Mouse (Mus musculus) brain, embryonic 18.5 days (tissue): ENCODE measurements around the gene Dgke.
A peak's percentile ranks its signal among the peaks of the same experiment; 100 is the strongest.
"Not testable (repeated sequence)": the region's sequence is repeated elsewhere in the genome, so short reads cannot be mapped to it uniquely, and the experiment has no call there.

Experiments used
- DNase-seq: peaks from one replicate; pipeline ENCODE4 v3.0.0-alpha.2; 2012; ENCODE audit warnings: low read depth, low spot score

The Dgke gene

DNA sequence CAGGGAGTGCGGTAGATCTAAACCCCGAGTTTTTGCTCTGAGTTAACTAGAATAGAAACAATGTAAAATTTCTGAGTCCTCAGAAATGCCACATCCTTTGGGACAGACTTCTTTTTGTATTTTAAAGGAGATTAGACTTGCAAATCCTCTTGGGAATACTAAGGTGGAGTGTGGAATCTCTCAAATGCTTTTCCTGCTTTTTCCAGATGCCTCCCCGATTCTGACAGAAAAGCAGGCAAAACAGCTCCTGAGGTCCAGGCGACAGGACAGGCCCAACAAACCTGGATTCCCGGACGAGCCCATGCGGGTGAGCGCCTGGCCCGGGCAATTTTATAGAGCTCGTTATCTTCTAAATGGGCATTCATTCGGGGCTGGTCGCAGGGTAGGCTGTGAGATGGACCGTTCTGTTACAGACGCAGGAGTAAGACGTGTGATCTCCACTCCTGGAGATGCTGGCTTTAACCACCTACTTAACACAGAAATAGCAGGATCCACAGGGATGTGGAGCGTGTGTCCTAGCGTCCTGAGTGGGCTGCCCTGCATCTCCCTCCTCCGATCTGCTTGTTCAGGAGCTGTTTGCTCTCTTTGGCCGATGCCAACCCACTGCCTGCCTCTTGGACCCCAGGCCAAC, 8.2 kb upstream of the Dgke start:
- DNase-seq: no peak

DNA sequence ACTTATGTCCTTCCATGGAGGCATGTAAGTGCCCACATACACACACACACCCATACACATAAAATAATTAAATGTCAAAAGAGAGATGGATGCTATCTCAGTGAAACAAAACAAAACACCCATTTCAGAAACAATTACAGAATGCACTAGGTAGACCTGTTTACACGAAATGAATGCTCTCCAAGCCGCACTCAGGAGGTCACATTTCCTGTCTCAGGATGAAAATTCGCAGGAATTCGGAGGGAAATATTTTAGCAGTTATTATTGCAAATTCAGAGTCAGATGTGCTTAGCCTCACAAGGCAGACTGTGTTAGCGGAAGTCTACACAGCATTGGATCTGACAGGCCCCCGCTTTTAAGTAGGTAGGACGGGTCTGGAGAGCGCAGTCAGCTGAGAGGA, 6.9 kb upstream of the Dgke start, which contains the start of gene Gm525:
TSS of gene Gm525 (plus strand) at position 301 of the 400 bp plus-strand sequence.
- DNase-seq: no peak

DNA sequence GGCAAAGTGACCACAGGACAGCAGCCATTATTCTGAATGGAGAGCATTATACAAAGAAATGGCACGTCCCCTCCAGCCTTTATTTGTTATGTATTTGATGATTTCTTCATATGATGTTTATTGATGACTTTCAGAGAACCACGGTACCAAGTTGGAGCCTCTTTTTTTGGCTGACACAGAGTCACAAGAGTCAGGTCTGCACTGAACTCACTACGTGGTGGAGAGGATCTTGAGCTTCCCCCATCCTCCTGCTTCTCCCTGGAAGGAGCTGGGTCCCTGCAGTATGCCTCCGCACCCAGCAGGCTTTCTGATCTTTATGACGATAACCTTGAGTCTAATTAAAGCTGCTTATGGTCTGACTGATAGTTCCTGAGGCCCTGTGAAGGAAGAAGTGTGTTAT, 4.9 kb upstream of the Dgke start:
- no peak for DNase-seq

DNA sequence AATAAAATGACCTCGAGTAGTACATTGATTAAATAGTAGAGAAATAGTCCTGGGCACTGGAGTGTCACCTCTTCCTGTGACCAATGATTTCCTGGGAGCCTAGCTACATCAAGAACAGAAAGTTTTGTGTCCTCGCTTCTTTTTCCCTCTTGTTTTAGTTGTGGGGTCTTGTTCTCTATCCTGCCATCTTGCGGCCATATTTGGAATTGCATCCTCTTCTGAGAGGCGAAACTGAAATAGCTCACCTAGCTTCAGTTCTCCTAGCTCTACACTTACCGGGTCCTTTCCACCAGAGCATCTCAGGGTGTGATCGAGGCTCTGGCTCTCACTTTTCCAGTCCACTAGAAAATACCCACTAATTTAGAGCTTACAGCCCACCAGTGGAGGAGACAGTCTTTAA, 2.7 kb upstream of the Dgke start:
- no peak for DNase-seq

DNA sequence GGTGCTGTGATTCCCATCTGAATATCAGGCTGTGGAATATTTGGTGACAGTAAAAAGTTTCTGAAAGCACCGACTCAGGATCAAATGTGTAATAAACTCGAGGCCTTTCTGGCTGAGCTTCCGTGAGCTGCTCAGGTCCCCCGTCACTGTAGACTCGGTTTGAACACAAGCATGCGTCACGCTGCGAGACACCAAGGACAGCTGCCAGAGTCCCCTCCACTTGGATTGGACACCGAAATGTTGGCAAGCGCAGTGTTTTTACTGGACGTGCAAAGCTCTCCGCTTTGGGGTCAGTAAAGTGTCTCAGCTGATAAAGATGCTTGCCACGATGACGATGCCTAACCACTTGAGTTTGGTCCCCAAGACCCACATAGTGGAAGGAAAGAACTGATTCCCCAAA, 2.0 kb upstream of the Dgke start:
- DNase-seq: no peak

DNA sequence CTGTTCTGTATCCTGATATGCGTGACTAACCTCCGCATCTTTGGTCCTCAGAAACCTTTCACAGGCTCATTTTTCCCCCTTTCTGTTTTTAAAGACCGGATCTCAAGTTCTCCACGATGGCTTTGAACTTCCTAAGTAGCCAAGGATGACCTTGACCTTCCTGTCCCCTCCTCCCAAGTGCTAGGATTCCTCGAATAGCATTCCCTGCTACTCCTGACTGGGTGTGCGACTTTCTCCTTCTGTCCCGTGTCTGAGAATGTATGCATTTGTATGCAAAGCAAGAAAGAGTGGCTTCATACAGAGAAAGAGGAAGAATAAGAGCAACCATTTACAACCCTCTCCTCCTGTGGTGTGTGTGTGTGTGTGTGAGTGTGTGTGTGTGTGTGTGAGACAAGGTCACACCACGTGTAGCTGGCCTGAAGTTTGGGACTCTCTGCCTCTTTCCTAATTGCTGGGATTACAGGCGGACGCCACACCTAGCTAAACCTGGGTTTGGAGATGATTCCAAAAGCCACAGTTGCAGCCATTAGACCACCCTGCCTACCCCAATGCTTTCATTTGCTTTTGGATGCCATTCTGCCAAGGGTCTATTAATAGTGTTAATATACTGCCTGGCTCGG, 1.3 kb upstream of the Dgke start:
- DNase-seq: no peak

DNA sequence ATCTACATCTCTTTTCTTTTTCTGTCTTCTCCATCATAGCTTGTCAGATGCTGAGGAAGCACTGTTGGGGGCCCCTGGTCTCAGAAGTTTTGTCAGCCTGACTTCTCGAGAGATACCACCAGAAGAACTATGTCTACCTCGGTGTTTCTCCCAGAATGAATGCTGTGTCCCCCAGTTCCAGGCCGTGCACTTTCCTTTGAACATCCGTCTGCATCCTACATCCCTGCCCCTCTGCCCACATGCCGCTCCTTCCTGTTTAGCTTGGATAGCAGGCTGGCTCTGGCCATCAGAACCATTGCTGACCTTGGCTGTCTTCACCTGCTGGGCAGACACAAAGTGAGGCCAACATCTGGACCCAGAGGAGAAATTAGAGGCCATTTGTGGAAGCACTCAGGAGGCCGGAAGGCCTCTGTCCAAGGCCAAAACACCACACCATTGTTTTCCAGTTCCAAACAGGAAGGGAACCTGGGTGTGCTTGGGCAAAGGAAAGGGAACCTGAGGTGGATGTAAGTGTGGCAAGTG, 712 bp upstream of the Dgke start:
- DNase-seq: no peak

DNA sequence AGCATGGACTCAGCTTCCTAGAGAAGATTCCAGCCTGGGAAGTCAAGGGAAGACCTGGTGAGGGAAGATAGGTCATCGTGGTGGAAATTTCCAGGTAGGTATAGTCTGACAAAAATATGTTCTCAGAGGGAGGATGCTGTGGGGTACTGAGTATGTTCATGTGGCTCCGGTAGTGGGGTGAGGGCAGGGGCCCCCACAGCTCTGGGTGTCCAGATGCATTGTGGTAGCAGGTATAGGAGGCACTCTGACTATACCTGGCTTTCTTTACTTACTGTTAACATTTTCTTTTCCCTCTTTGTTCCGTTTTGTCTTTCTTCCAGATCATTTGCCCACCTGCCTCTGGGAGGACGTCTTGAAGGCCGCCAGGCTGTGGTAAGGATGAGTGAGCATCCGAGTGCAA, 524 bp downstream of the Dgke start:
- no peak for DNase-seq

DNA sequence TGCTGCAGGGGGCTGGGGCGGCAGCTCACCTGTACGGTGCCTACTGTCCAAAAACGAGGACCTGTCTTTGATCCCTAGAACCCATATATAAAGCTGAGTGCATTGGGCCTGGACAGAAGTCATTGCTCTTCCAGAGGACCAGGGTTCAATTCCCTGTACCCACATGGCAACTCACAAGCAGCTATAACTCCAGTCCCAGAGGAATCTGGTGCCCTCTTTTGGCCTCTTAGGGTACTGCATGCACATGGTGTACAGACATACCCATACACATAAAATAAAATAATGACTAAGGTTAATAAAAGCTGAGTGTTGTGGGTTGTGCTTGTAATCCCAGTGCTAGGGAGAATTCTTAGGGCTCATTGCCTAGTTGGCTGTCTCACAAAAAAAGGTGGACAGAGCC, 1.4 kb downstream of the Dgke start:
- DNase-seq: no peak

DNA sequence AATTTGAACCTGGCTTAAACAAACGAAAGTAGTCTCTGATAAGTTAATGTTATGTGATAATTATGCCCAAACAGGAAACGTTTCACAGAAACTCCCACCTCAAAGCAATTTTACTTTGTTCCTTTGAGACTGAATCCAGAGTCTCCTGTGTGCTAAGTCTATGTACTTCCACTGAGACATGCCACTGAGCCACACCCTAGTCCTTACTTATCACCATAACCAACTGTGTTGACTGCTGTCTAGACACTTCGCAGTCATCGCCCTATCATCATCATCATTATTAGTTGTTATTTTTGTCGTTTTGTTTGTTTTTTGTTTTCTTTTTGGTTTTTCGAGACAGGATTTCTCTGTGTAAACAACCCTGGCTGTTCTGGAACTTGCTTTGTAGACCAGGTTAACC, 2.3 kb downstream of the Dgke start:
- no peak for DNase-seq

DNA sequence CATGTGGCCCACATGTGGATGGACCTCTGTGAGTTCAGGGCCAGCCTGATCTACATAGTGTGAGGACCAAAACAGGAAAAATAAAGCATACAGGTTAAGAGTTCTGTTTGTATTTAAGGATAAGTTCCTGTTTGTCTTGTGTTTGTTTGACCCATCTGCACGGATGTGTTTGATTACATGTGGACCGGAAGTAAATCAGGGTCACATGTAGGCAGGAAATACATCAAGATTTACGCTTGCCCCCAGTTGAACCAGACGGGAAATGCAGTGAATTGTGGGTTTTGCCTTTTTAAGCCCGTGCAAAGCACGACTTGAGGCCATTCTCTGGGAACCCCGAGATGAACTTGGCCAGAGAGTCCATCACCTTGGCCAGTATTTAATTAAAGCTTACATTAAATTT, 5.3 kb downstream of the Dgke start:
- no peak for DNase-seq

DNA sequence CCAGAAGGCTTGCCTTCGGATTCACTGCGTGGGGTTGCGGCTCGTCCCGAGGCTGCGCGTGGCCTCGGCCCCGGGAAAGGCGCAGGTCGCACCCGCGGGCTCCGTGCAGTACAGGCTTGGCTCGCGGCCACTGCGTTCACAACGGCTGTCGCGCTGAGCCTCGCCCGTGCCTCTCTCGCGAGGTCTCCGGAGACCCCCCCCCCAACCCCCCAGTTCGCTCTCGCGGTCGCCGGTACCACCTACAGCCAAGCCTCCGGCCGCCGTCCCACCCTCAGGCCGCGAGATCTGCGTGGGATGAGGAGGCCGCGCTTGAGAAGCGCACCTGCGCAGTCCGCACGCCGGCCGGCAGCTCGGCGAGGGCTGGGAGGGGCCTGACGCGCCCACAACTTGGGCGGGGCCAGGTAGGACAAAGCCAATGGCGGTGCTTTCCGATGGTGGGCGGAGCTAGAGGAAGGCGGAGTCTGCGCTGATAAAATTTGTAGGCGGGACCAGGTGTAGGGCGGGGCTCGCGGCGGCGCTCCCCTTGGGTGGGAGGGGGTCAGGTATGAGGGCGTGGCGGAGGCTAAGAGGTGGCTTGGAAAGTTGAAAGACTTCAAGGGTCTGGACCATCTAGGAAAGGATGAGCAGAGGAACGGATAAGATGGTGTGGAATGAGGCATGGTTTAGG, 6.1 kb downstream of the Dgke start:
- peak; percentile 76 for DNase-seq

DNA sequence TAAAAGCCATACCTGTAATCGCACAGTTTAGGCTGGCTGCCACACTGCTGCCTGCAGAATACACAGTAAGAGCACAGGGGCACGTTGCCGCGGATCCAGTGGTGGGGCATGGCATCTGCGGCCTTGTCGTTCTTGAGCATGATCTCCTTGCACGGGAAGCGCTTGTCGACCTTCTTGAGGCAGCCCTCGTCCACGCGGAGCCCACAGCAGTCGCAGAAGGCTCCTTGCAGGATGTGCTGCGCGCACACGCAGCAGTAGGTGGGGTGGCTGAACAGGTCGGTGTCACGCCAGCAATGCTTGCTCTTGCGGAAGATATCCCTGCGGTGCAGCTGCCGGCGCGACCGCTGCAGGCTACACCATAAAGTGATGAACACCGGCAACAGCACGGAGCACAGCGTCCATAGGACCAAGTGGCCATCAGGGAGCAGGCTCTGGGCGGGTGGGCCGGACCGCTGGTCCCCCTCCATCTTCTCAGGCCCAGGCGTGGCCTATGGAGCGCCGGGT, 6.7 kb downstream of the Dgke start:
- no peak for DNase-seq

DNA sequence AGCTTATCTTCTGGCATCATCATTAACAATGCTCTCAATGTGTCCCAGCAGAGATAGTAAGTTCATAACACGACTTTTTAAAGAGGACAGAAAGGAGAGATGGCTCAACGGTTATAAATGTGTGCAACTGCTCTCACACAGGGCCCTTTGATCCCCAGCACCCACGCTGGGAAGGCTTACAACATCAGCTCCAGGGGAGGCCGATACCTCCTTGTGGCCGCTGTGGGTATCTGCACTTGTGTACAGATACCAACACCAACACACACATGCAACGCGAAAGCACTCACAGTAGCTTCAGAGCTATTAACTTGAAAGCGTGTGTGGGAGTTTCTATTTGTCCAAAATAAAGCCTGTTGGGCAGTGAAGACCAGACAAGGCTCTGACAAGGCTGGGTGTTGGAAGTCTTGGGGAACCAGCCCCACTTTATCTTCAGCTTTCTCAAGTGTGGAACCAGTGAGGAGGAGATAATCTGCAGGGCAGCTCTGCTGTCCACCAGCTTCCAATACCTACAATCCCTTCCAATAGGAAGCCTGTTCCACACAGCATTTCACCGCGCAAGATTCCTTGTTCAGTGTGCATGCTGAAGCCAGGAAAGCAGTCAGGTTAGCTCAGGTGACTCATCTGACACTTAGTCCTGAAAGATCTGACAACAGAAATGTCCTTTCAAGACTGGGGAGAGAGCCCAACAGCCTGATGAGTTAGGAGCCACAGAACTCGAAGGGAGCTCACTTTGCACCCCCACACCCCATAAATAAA, 8.0 kb downstream of the Dgke start:
- no peak for DNase-seq

DNA sequence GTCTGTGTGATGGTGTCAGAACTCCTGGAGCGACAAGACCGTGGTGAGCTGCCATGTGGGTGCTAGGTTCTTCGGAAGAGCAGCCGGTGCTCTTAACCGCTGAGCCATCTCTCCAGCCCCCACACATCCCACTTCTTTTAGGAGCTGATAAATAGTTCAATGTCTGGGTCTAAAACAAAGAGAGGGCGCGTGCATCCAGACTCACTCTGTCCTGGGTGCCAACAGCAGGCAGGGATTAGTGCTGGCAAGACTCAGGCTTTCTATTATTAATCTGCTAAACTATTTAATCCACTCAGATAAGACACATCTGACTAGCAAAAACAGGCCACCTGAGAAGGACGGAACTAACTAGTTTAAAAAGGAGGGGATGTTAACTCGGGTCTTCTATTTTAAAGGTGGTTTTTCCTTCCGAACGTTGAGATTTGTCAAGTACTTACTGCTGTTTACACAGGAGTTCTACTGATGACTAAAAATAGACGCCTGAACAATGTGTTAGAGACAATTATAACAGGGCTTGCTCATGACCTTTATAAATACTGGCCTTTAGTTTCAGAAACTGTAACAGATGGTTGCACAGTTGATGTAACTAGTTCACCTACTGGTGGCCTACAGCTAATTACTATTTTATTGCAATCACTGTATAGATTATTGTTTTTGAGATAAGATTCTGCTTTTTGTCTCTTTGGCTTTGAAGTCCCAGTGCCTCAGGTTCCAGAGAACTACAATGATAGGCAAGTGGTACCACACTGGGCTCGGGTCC, 10.5 kb downstream of the Dgke start:
- DNase-seq: no peak

DNA sequence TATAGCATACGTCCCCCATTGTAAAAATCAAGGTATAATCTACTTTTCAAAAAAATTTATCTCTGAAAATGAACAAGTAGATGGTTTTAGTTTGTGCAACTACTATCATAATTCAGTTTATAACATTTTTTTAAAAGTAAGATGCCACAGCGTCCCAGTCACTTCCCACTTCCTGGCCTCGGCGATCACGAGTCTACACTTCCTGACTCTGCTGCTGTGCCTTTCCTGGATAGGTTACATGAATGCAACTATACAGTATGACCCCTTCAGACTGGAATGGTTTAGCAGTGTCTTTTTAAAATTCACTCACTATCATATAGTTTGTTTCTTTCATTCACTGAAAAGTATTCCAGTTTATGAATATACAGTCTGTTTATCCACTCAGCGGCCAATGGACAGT, 14.9 kb downstream of the Dgke start:
- DNase-seq: no peak

DNA sequence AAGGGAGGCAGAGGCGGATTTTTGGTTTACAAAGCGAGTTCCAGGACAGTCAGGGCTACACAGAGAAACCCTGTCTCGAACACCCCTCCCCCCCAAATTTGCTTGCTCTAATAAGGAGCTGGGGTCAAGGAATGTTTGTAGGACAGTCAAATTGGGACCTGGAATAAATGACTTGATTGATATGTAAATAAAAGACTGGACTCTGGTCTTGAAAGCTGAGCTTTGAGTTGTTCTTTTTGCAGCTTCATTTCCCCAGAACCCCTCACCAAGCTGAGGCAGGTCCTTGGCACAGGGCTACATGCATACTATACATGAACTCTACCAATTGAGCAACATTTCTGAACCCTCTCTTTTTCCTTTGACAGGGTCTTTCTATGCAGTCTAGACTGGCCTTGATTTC, 20.6 kb downstream of the Dgke start:
- no peak for DNase-seq

DNA sequence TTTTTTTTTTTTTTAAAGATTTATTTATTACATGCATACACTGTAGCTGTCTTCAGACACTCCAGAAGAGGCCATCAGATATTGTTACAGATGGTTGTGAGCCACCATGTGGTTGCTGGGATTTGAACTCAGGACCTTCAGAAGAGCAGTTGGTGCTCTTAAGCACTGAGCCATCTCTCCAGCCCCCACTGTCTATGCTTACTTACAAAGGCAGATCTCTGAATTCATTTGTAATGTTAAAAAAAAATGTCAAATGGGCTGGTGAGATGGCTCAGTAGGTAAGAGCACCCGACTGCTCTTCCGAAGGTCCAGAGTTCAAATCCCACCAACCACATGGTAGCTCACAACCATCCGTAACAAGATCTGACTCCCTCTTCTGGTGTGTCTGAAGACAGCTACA, 21.1 kb downstream of the Dgke start:
- DNase-seq: not testable (repeated sequence)

DNA sequence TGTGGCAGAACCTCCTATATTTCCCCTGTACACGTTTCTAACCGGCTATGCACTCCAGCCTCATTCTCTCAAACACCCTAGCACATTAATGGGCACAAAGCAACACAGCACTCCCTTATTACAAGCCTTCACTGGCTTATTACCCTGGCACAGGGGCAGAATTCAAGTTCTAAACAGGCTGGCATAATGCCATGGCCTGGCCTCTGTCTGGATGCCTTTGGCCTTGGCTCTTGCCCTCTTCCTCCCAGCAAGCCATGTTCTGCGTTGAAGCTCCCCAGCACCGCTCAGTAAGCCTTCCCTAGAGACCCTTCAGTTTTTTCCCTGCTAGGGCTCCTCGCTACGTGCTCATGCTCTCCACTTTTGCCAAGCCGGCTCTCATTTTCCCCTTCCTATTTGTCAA, 23.6 kb downstream of the Dgke start:
- no peak for DNase-seq

DNA sequence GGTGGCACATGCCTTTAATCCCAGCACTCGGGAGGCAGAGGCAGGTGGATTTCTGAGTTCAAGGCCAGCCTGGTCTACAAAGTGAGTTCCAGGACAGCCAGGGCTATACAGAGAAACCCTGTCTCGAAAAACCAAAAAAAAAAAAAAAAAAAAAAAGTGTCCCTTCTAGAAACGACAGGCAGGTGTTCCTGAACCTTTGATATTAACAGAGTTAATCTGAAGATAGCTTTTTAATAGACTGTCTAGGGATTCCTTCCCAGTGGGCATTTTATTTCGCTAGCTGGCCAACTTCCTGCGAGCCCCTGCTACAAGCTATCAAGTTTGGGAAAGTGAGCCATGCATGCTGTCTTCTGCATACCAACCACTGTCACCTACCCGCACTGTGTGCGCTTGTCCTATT, 25.6 kb downstream of the Dgke start:
- DNase-seq: not testable (repeated sequence)

DNA sequence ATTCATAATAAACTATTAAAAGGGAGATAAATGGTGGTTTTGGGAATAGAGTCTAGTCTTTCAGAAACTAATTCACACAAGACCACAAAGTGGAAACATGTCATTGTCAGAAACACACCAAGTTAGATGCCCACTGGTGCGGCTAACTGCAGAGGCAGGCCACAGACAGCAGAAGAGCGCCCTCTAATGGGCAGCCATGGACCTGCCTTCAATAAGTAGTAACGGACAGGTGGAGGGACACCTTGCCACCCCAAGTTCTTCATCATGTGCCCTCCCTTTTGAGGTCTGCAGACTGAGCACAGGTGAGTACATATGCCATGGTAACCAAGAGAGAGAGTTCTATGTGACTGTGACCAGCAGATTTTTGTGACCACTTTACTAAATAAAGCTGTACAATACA, 27.3 kb downstream of the Dgke start:
- no peak for DNase-seq
